Mouse (Mus musculus) embryonic facial prominence, embryonic 12.5 days (tissue): ENCODE results near the gene Hmgn2. TPM values are rescaled to one million over a fixed set of nuclear protein-coding genes. Genes with fewer than 3 reads are reported as not detected.
"Not testable (repeated sequence)": the region's sequence is repeated elsewhere in the genome, so short reads cannot be mapped to it uniquely, and the experiment has no call there.

Experiments used
- ATAC-seq: fragments of 200-750 bp; cut with Nextera tagmentation; 2 replicates; pipeline ENCODE4 v1.8.0; 2017; ENCODE audit not compliant: insufficient number of reproducible peaks, insufficient read depth, low FRiP score, low TSS enrichment
- H3K27ac ChIP-seq: fragments of 300-500 bp; sonication (generic); 2 replicates; pipeline ENCODE4 v1.5.1; 2016; ENCODE audit warnings: mild to moderate bottlenecking
- H3K27me3 ChIP-seq: fragments of 300-500 bp; sonication (generic); 2 replicates; pipeline ENCODE4 v1.6.1; 2016; ENCODE audit warnings: mild to moderate bottlenecking, moderate library complexity
- H3K36me3 ChIP-seq: fragments of 300-500 bp; sonication (generic); 2 replicates; pipeline ENCODE4 v1.6.1; 2016; ENCODE audit warnings: mild to moderate bottlenecking
- H3K4me1 ChIP-seq: fragments of 300-500 bp; sonication (generic); 2 replicates; pipeline ENCODE4 v1.6.1; 2016
- H3K4me2 ChIP-seq: fragments of 300-500 bp; sonication (generic); replicated peaks from 2 replicates; pipeline ENCODE4 v1.6.1; 2016; ENCODE audit warnings: mild to moderate bottlenecking, moderate library complexity
- H3K4me3 ChIP-seq: fragments of 300-500 bp; sonication (generic); 2 replicates; pipeline ENCODE4 v1.5.1; 2016; ENCODE audit warnings: mild to moderate bottlenecking
- H3K9ac ChIP-seq: fragments of 300-500 bp; sonication (generic); 2 replicates; pipeline ENCODE4 v1.6.1; 2016; ENCODE audit warnings: mild to moderate bottlenecking, moderate library complexity
- H3K9me3 ChIP-seq: fragments of 300-500 bp; sonication (generic); 2 replicates; pipeline ENCODE4 v1.6.1; 2016; ENCODE audit warnings: mild to moderate bottlenecking, moderate library complexity
- WGBS: fragments of 180-500 bp; shearing (Covaris S2); methylation state at CpG from one replicate; pipeline ENCODE4 v1.1.7; 2016; 5-methylcytosine and 5-hydroxymethylcytosine counted together
- polyA plus RNA-seq: library from polyadenylated mRNA; unstranded; fragments of >200 nt; fragmentation: Nextera tagmentation; extraction: Ambion mirVana; gene quantifications from 2 replicates; pipeline ENCODE4 v1.2.1, GENCODE M21; 2016

Hmgn2 gene
- polyA plus RNA-seq, 1 experiment from 2014 or later: 3,017 TPM

DNA sequence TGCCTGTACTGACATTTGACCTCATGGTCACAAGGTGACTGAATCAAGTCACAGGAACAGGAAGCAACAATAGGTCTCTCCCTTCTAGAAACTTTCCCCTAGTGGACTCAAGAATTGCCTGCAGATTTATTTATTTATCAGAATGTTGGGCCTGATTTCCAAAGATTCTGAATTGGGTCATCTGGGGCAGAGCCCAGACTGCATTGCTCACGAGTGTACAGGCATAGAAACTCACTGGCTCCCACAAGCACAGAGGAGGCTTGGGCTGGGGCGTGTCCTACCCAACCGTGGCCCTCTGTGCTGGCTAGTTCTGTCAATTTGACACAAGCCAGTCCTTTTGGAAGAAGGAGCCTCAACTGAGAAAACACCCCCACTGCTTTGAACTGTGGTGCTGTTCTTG lies 26.9 kb downstream of the Hmgn2 start:
- H3K27me3 ChIP-seq: no peaks in the 10 kb centered on the region
- H3K4me2 ChIP-seq: no peak overlapping the region
- no peaks in the 10 kb centered on the region for H3K36me3 ChIP-seq
- WGBS: 42% methylated on average over 3 of the region's 3 CpGs
- H3K4me3 ChIP-seq: no peak overlapping the region
- no peaks in the 10 kb centered on the region for H3K9me3 ChIP-seq
- 0 out of 2 replicates have a peak, but pooled peaks cover 3% of the 10 kb centered on the region for H3K4me1 ChIP-seq
- ATAC-seq: no peak
- no peak overlapping the region for H3K27ac ChIP-seq
- no peak overlapping the region for H3K9ac ChIP-seq

DNA sequence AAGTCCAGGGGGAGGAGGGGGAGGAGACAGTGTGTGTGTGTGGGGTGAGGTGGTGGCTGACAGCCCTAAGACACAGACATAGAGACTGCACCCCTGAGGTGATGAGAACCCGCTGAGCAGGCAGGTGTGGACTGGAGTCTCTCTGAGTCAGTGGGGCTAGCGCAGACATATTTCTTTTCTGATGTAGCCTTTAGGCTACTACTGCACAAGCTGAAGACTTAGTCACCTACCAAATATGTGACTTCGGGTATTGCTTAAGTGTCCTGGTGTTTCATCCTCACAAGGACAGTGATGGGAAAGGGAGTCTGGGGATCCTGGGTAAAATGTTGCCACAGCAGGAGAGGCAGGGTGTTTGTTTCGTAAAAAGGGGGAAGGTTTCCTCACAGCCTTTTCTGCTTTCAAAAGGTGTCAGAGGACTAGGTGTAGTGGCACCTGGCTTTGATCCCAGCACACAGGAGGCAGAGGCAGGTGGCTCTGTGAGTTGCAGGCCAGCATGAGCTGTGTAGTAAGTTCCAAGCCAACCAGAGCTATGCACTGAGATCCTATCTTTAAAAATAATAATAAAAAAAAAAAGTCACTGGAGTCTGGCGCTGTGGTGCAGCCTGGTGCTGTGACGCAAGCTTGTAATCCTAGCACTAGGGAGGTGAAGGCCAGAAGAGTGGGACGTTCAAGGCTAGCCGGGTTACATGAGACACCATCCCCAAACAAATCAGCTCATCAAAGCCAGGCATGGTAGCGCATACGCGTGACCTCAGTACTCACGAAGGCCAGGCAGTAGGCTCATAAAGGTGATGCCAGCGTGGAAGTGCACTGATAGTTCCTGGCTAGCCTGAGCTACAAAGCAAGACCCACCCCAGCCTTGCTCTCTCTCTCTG lies 27.8 kb downstream of the Hmgn2 start:
- no peaks in the 10 kb centered on the region for H3K27me3 ChIP-seq
- H3K9ac ChIP-seq: no peak overlapping the region
- no peak for ATAC-seq
- no peak overlapping the region for H3K4me2 ChIP-seq
- H3K9me3 ChIP-seq: no peaks in the 10 kb centered on the region
- H3K36me3 ChIP-seq: no peaks in the 10 kb centered on the region
- 0 out of 2 replicates have a peak, but pooled peaks cover 3% of the 10 kb centered on the region for H3K4me1 ChIP-seq
- H3K4me3 ChIP-seq: no peak overlapping the region
- H3K27ac ChIP-seq: no peak overlapping the region
- 71% methylated on average over 13 of the region's 13 CpGs for WGBS

DNA sequence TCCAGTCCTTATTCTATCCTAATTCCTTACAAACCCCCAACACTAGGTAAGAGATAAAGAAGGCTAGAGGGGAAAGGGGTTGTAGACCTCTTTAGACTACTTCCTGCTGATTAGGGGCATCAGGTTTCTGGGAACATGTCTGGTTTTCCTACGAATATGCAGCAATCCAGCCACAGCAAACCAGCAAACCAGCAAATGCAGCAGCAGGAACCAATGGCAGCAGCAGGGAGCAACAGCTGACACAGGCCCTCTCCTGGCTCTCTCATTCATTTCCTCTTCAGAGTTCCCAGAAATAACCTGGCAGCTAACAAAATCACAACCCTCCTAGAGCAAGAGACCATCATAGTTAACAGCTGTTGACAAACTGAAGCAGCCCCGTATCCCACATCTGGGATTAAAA lies 30.4 kb downstream of the Hmgn2 start:
- no peak for ATAC-seq
- Histone ChIP-seq H3K4me1 (0 out of 2 replicates have a peak, but pooled peaks cover 3% of the 10 kb centered on the region), H3K36me3 (no peaks in the 10 kb centered on the region), H3K4me3 (no peak overlapping the region), H3K9me3 (no peaks in the 10 kb centered on the region), H3K9ac (no peak overlapping the region), H3K27ac (no peak overlapping the region), H3K27me3 (no peaks in the 10 kb centered on the region), H3K4me2 (no peak overlapping the region)
- WGBS: 41% methylated on average over 2 of the region's 2 CpGs

DNA sequence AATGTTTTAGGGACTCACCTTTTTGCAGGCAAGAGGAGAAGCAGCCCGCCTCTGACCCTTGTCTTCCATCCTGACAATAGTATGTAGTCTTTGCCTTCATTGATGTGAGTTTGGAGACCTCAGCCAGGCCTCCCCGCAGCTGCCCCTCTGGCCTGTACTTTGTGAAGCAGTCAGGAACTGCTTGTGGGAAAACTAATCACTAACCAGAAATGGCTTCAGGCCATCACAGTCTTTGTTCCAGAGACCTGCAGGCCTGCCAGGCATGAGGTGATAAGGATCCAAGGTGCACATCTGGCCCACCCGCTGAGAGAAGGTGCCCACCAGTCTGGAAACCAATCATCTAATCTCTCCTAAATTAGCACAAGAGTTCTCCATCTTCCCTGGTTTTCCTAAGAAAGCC lies 36.7 kb downstream of the Hmgn2 start:
- H3K9me3 ChIP-seq: no peaks in the 10 kb centered on the region
- 77% methylated on average over 3 of the region's 3 CpGs for WGBS
- ATAC-seq: no peak

DNA sequence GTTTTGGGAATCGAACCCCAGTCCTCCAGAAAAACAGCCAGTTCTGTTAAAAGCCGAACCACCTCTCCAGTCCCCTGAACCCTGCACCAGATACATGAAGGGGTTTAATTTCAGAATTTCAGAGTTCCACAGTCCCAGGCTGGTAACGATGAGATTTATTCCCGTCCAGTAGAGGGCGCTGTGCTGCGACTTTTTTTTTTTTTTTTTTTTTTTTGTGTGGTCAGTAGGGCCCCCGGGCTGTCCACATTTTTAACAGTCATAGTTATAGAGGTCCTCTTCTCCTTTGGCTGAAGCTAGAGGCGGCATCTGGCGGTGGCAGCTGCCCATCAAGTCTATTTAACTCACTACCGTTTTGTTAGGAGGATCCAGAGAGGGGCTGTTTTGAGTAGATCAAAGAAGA lies 37.1 kb downstream of the Hmgn2 start:
- Histone ChIP-seq H3K4me1 (no peaks in the 10 kb centered on the region), H3K27me3 (no peaks in the 10 kb centered on the region), H3K4me3 (no peak overlapping the region), H3K4me2 (no peak overlapping the region), H3K27ac (no peak overlapping the region), H3K36me3 (no peaks in the 10 kb centered on the region), H3K9ac (no peak overlapping the region), H3K9me3 (no peaks in the 10 kb centered on the region)
- WGBS: 16% methylated on average over 10 of the region's 10 CpGs
- ATAC-seq: no peak

More for the DNA sequence above, 36.7 kb downstream of the Hmgn2 start:
- H3K27ac ChIP-seq: no peak overlapping the region
- H3K27me3 ChIP-seq: no peaks in the 10 kb centered on the region
- no peak overlapping the region for H3K9ac ChIP-seq
- H3K36me3 ChIP-seq: no peaks in the 10 kb centered on the region
- no peak overlapping the region for H3K4me3 ChIP-seq
- H3K4me1 ChIP-seq: no peaks in the 10 kb centered on the region
- H3K4me2 ChIP-seq: no peak overlapping the region

DNA sequence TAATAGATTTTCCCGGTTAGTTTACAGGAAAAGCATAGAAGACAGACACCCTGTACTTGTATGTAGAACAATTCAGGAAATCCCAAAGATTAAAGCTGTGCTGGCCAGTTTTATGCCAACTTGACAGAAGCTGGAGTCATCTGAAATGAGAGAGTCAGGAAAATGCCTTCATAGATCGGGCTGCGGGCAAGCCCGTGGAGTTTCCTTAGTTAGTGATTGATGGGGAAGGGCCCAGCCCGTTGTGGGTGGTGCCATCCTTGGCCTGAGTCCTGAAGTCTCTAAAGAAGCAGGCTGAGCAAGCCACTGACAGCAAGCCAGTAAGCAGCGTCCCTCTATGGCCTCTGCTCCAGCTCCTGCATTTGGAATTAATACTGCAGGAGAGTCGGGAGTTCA lies 39.2 kb downstream of the Hmgn2 start:
- no peak overlapping the region for H3K4me3 ChIP-seq
- no peaks in the 10 kb centered on the region for H3K9me3 ChIP-seq
- WGBS: 32% methylated on average over 7 of the region's 7 CpGs
- no peaks in the 10 kb centered on the region for H3K4me1 ChIP-seq
- no peaks in the 10 kb centered on the region for H3K27me3 ChIP-seq
- H3K9ac ChIP-seq: no peak overlapping the region
- H3K27ac ChIP-seq: 0 out of 2 replicates have a peak overlapping the region, but pooled peaks have one; percentile 1
- no peak for ATAC-seq
- no peaks in the 10 kb centered on the region for H3K36me3 ChIP-seq
- no peak overlapping the region for H3K4me2 ChIP-seq

DNA sequence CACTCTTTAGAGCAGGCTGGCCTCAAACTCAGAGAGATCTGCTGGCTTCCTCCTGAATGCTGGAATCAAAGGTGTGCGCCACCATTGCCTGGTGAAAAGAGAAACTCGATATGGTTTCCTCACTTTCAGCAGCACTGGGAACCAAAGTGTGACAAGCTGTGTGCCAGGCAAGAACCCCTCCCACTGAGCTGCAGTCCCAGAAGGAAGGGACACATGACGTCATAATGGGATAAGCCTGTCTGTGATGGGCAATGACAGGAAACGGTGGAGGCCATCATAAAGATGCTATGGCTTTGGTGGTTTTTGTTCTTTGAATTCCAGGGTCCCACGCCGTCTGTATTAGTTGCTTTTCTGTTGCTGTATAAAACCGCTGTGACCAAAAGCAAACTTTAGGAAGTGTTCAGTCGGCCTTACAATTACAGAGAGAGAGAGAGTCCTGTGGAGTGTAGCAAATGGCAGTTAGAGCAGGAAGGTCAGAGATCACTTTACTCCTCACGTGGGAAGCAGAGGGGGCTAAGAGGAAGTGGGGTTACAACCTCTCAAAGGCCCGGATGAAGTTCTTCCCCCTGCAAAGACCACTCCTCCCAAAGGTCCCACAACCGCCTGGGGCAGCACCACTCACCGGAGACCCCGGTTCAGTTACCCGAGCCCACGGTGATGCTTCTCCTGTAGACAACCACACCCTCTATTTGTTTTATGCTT lies 39.7 kb downstream of the Hmgn2 start:
- Histone ChIP-seq H3K4me3 (no peak overlapping the region), H3K27ac (0 out of 2 replicates have a peak overlapping the region, but pooled peaks have one; percentile 1)

DNA sequence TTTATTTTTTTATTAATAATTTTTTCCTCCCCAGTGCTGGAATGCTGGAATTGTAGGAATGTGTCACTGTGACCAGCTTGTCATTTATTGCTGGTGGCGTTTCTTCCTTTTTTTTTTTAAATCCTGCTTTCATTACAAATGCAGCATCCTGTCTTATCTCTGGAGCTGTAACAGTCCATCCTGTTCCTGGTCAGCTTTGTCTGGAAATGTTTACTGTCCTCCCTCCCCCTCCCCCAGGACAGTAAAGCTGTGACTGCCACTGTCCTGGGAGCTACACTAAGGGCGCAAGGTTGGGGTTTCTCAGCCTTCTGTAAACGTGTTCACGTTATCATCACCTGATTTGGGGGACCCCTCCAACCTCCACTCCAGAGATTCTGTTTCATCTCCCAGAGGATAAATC lies 43.2 kb downstream of the Hmgn2 start:
- Histone ChIP-seq H3K27me3 (no peaks in the 10 kb centered on the region), H3K36me3 (no peaks in the 10 kb centered on the region), H3K9me3 (no peaks in the 10 kb centered on the region), H3K4me1 (no peaks in the 10 kb centered on the region), H3K27ac (no peak overlapping the region), H3K9ac (no peak overlapping the region), H3K4me3 (no peak overlapping the region), H3K4me2 (no peak overlapping the region)
- ATAC-seq: no peak
- WGBS: 77% methylated on average over 4 of the region's 4 CpGs

More for the DNA sequence above, 39.7 kb downstream of the Hmgn2 start:
- H3K9ac ChIP-seq: no peak overlapping the region
- no peaks in the 10 kb centered on the region for H3K4me1 ChIP-seq
- ATAC-seq: no peak
- no peaks in the 10 kb centered on the region for H3K36me3 ChIP-seq
- H3K4me2 ChIP-seq: no peak overlapping the region
- WGBS: 36% methylated on average over 15 of the region's 15 CpGs
- no peaks in the 10 kb centered on the region for H3K9me3 ChIP-seq
- no peaks in the 10 kb centered on the region for H3K27me3 ChIP-seq

DNA sequence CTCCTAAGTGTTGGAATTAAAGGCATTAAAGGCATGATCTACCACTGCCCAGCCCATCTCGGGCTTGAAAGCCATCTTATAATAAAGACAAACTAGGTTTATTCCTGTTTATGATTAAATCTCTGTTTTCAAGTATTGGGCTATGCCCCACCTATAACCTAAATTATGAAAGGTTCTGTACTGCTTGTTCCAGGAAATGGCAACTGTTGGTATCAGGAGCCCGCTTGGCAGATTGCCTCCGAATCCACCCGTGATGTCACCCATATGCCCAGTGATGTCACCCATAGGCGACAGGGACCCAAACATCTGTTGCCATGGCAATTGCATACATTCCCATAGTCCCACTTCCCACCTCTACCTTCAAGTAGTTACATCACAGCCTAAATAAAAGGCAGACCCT lies 44.7 kb downstream of the Hmgn2 start:
- no peaks in the 10 kb centered on the region for H3K36me3 ChIP-seq
- H3K9ac ChIP-seq: no peak overlapping the region
- no peak overlapping the region for H3K4me2 ChIP-seq
- no peak overlapping the region for H3K27ac ChIP-seq
- no peaks in the 10 kb centered on the region for H3K4me1 ChIP-seq
- 84% methylated on average over 5 of the region's 5 CpGs for WGBS
- no peaks in the 10 kb centered on the region for H3K27me3 ChIP-seq
- ATAC-seq: no peak
- no peaks in the 10 kb centered on the region for H3K9me3 ChIP-seq
- H3K4me3 ChIP-seq: no peak overlapping the region

DNA sequence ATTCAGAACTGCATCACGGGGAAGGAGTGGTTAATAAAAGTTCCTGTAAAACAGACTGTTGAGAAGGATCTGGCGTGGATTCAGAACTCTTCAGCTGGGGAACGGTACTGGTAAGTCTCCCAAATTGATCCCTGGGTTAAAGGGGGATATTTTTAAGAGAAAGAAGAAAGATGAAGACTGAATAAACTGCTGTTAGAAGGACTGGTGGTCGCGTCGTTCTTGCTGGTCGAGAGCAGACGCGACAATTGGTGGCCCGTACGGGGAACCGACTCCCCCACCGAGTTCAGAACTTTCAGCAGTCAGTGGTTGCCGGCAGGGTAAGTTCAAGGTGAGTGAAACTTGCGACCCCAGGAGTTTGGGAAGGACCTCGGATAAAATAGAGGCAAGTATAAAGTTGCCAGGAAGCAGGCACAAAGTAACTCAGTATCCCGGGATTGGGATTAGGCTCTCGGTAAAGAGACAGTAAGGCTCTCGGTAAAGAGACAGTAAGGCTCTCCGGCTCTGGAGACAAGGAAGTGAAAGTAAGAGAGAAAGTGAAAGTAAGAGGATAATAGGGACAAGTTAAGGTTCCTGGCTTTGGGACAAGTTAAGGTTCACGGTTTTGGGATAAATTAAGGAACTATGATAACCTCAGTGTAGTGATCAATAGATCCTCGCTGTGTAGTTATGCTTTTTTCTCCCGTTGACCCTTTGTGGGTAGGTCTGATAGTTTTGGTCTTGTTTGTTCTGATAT lies 50.2 kb downstream of the Hmgn2 start:
- ATAC-seq: not testable (repeated sequence)

More for the DNA sequence above, 50.2 kb downstream of the Hmgn2 start:
- H3K4me1 ChIP-seq, H3K4me2 ChIP-seq, H3K9me3 ChIP-seq, H3K9ac ChIP-seq, H3K36me3 ChIP-seq, H3K27me3 ChIP-seq, H3K27ac ChIP-seq, H3K4me3 ChIP-seq: not testable (repeated sequence)
- WGBS: 88% methylated on average over 22 of the region's 23 CpGs
